Mouse (Mus musculus) lung, postnatal 10 days (tissue): ENCODE data around the gene Mis18bp1.
"Not testable (repeated sequence)": the region's sequence is repeated elsewhere in the genome, so short reads cannot be mapped to it uniquely, and the experiment has no call there.

Experiments used
- DNase-seq: peaks from one replicate; pipeline ENCODE4 v3.0.0; 2021

Mis18bp1 gene

DNA sequence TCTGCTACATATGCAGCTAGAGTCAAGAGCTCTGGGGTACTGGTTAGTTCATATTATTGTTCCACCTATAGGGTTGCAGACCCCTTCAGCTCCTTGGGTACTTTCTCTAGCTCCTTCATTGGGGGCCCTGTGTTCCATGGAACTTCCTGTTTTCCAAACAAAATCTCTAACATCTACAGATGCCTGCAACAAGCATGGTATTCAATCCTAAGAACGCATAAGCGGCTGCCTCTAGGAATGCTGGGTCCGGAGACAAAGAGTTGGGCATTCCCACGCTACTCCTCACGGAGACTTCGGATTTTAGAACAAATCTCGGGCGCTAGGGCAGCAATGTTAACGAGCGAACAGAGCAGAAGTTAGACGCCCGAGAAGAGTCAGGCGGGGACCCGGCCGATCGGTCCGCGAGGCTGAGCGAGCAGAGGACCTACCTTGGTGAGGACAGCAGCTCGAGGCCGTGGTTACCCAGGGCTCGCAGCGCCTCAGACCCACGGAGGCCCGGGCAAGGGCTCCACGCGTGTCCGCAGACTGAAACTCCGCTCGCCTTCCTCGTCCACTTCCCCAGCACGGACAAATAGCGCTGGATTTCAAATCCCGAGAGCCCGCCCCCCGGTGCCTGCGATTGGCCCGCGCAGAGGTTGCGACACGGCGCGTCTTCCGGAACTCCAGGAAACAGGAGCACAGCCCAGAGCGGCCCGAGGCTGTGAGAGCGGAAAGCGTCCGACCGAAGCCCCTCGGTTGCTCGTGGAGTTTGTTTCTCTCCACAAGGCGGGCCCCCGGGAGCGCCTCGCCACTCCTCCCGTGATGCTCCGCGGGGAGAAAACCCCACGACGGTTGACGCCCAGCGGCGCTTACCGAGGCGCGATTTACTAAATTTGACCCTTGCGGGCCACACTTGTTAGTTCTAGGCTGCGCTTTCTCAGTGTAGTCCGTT is at the start of gene Mis18bp1:
Gene Mis18bp1 (minus strand): TSS at position 584 of the 931 bp plus-strand sequence.
- DNase-seq = peak; percentile 97

DNA sequence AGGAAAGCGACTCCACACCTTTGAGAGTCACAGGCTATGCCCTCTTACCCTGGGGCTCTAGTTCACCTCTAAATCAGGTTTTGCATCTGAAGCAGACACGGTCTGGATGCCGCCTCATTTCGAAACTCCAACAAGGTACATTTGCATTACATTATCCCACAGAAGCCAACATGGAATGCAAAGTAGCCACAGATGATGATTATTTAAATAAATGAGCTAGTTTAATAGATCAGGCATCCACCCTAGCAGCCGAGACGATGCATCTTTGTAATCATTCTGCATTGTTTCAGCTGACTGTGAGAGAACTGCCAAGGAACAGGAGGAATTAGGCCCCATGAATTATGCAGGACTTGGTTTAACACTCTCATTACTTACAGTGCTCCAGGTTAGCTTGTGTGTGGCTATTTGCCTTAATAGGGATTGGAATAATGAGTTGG is 44.0 kb upstream of the Mis18bp1 start:
- no peak for DNase-seq

DNA sequence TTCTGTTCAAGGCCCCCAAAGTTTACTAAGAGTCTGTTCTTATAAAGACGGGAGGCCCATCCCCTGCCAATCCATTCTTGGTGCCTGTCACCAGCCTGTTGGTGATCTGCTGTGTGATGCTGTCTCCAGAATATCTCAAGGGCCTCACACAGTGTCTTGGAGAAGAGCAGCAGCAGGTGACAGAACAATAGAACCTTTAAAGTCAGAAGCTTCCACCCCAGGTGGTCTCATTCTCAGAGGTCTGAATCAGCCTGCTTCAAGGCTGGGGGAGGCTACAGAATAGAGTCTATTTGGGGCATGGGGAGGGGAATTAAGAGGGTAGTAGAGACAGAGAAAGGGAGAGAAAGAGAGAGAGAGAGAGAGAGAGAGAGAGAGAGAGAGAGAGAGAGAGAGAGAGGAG is 34.0 kb upstream of the Mis18bp1 start:
- no peak for DNase-seq

DNA sequence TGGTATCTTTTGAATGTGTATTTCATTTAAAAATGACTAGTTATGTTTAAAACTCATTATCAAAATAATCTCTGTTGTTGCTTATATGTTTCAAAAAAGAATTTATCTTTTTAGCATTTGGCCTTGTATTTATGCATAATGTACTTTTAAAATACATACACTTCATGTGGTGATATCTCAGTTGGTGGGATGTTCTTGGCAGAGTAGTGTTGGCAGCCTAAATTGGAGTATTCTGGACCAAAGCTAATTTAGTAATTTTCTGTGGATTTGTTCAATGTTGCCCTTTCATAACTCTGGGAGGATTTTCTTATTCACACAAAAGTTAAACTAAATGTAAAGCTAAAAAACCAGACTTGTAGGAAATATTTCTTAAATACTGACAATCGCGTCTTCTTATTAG is 29.4 kb upstream of the Mis18bp1 start:
- DNase-seq = no peak

DNA sequence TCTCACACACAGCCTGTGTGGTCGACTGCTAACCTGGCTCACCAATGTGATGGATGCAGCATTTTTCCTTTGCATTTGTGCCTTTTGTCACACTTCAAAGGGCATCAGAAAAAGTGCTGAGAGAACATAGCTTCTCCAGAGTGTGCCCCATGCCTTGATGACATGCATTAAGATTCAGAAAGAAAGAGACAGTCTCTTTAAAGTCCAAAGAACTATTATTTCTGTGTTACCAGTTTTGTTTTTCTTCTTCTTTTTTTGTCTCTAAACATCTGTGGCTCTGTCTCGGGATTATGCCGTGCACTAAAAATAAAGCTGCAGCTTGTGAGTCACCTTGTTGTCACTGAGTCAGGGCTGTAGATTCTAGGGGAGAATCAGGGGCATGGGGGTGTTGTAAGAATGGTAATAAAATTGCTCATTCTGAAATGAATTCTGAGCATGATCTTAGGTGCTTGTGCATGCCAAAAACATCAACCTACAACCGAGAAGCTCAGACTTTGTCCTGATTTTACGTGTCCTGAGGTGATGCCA is 21.7 kb upstream of the Mis18bp1 start:
- no peak for DNase-seq

DNA sequence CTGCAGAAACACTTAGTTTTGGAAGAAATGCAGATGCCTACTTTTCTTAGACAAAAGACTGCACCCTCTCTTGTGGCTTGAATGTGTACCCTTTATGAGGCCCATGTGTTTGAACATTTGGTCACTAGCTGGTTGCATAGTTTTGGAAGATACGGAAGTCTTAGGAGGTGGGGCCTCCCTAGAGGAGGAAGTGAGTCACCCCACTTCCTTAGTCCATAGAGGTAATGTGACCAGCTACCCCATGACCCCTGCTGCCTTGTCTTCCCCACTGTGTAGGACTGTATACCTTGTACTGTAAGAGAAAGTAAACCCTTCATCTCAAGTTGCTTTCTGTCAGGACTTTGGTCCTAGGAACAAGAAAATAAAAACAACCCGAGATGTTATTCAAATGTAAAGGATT is 16.8 kb upstream of the Mis18bp1 start:
- no peak for DNase-seq

DNA sequence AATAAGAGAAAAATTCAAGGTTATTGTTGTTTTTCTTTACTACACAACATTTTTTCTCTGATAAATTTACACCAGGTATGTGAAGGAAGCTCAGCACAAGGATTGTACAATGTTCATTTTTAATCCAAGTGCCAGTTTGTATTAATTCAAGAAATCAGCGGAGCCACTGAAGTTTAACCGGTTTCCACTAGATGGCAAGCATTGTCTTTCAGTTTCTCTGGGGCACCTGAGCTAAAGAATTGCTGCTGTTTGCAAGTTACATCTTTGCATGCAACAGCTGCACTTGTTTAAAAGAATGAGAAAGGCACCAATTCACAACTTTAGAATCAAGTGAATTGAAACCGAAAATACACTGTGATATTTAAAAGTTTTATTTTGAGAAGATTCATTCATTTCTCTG is 15.0 kb upstream of the Mis18bp1 start:
- DNase-seq = no peak

DNA sequence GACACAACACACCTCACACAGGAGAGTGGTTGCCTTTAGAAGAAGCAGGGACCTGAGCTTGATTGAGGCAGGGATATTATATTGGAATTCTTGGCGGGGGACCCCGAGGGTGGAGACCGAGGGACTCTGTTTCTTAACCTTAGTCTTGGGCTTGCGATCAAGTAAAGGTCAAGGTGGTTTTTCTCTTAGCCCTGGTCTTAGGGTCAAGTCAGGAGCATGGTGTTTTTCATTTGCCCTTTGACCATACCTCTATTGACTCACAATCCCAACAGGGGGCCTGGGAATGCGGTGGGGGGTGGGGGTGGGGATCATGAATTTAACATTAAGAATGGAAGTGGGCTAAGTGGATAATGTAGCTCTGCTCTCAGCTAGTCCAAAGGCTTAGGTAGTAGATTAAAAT is 1.3 kb upstream of the Mis18bp1 start:
- no peak for DNase-seq

DNA sequence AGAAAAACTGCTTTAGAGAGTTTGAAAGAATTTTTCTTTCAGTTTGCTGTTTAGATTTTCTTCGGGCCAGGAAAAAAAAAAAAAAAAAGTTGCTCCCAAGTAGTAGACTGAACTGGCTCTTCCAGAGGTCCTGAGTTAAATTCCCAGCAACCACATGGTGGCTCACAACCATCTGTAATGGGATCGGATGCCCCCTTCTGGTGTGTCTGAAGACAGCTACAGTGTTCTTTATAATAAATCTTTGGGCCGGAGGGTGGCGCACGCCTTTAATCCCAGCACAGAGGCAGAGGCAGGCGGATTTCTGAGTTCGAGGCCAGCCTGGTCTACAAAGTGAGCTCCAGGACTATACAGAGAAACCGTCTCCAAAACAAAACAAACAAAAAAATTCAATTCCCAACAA is 555 bp upstream of the Mis18bp1 start:
- DNase-seq = peak; percentile 68

DNA sequence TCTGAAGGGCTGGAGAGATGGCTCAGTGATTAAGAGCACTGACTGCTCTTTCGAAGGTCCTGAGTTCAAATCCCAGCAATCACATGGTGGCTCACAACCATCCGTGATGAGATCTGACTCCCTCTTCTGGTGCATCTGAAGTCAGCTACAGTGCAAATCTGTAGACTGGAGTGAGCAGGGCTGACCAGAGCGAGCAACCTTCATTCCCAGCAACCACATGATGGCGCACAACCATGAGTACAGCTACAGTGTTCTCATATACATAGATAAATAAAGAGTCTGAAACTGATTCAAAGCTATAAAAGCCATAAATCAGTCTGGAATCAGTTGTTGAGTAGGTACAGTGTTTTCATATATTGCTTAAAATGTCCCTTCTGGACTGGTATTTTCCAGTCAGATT is 36.3 kb downstream of the Mis18bp1 start:
- not testable (repeated sequence) for DNase-seq

DNA sequence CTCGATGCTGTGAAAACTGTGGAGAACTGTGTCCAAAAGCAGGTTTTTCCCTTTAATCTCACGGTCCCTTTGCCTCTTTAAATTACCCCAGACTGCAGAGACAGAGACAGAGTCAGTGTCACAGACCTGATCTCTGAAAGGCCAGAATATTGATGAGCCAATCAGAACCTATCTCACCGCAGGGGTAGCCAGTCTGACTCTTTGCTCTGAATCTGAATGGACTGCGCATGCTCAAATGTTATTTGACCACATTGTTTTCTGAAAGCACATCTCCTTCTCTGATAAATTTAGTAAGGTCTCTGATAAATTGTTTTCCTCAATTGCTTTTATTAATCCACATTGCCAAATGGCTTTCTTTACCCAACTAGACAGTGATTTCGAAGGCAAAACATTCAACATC is 53.0 kb downstream of the Mis18bp1 start:
- DNase-seq = no peak

DNA sequence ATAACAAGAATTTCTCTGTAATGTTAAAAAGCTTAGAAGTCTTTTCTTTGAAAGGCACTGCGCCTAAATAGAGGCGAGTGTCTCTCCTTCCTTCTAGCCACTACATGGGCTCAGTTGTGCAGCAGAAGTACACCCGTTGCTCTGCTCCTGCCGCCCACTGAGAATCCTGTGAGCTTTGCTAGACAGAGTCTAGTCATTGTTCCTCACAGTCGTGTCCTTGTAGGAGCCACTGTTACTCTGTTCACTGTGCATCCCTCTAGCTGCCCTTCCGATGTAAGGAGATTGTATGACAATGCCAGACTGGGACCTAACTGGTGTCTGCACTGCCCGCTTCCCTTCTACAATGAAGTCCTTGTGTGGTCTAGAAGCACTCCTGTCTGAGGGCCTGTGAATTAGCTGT is 53.4 kb downstream of the Mis18bp1 start:
- no peak for DNase-seq

DNA sequence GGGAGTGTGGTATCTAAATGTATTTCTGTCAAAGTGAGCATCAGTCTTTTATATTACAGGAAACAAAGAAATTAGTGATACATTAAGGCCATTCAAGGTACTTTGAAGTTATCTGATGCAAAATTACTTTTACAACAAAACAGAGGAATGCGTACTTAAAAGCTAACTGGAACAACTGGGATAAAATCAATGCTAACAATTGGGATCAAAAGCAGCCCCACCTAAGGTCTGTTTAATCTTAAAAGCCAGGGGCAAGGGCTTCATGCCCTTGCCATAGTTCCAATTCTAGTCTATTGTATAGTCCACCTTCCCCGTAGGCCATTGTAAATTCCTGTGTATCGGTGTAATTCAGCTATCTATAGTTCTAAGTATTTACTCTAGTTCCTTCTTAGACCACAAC is 57.4 kb downstream of the Mis18bp1 start:
- not testable (repeated sequence) for DNase-seq

DNA sequence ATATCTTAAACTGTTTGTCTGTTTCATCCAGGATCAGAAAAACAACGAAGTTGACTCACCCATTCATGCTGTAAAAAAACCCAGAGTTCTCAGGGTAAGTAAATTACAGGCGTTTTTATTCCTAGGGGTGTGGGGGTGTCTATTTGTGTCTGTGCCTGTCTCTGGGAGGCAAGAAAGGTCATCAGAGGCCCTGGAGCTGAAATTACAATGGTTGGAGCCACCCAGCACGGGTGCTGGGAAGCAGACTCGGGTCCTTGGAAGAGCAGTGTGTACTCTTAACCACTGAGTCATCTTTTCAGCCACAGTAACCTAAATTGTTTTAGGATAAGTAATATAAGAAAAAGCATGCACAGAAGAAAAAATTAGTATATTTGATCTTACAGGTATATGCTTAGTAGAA is 58.5 kb downstream of the Mis18bp1 start:
- no peak for DNase-seq

DNA sequence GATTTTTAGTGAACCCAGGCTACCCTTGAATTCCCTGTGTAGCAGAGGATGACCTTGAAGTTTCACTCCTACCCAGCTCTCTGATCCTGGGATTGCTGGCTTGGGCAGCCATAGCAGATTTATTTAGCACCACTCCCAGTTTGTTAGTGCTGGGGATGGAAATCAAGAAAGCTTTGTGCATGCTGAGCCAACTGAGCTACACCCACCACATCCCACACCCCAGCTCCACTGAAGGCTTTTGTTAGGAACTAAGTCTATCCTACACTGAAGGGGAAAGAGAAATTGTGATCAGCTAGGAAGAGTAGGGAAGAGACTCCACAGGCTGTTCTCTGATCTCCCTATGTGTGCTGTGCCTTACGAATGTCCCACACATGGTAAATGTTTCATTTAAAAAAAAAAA is 59.6 kb downstream of the Mis18bp1 start:
- DNase-seq = no peak

DNA sequence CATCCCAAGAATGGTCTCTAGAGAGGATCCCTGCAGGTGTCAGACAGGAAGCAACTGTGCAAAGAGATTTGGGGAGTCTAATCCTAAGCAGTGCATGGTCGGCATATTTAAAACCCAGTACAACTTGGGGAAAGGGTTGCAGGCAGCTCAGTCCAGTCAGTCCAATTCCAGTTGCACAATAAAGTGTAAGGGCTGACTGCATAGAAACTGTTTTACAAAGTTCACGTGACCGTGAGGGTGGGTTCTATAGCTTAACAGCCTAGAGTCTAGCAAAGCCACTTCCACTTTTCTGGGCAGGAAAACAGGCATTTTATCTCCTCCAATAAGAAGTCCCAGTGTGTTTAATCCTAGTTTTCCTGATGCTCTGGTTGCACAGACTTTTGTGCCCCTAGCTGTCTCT is 60.9 kb downstream of the Mis18bp1 start:
- no peak for DNase-seq

DNA sequence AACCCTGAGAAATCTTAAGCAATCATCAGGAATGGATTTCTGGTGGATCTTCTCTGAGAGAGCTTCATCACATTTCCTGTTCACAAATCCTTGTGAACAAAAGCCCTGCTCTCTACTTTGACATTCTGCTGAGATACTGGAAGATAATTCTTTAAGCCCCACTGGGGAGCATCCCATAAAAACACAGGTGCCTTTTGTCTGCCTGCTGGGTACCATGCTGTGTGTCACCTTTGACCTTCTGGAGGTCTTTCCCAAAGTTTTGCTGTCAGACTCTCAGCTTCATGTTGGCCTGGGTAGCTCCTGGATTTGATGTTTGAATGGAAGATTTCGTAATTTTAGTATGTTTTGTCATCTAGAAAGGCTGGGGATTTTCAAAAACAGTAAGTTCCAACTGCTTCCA is 63.7 kb downstream of the Mis18bp1 start:
- DNase-seq = no peak
